Mouse (Mus musculus) stomach, embryonic 16.5 days (tissue): ENCODE results near the gene Prdx6. TPM values are rescaled to one million over a fixed set of nuclear protein-coding genes. Genes with fewer than 3 reads are reported as not detected.
"Not testable (repeated sequence)": the region's sequence is repeated elsewhere in the genome, so short reads cannot be mapped to it uniquely, and the experiment has no call there.

Experiments
- ATAC-seq: fragments of 200-750 bp; cut with Nextera tagmentation; 2 replicates; pipeline ENCODE4 v1.8.0; 2017; ENCODE audit warnings: moderate number of reproducible peaks, moderate TSS enrichment; ENCODE audit not compliant: insufficient read depth, low FRiP score
- H3K27ac ChIP-seq: fragments of 300-500 bp; sonication (generic); 2 replicates; pipeline ENCODE4 v1.5.1; 2014; ENCODE audit warnings: low read length
- H3K27me3 ChIP-seq: fragments of 300-500 bp; sonication (generic); 2 replicates; pipeline ENCODE4 v1.6.1; 2014; ENCODE audit warnings: low read length, control low read depth, mixed read lengths; ENCODE audit not compliant: control insufficient read depth, insufficient read depth
- H3K36me3 ChIP-seq: fragments of 300-500 bp; sonication (generic); 2 replicates; pipeline ENCODE4 v1.6.1; 2014; ENCODE audit warnings: low read length; ENCODE audit not compliant: control insufficient read depth, insufficient read depth
- H3K4me1 ChIP-seq: fragments of 300-500 bp; sonication (generic); 2 replicates; pipeline ENCODE4 v1.6.1; 2014; ENCODE audit warnings: low read length, control low read depth, mixed read lengths; ENCODE audit not compliant: control insufficient read depth, insufficient read depth
- H3K4me2 ChIP-seq: fragments of 300-500 bp; sonication (generic); 2 replicates; pipeline ENCODE4 v1.6.1; 2014; ENCODE audit warnings: low read depth, low read length, mixed read lengths
- H3K4me3 ChIP-seq: fragments of 300-500 bp; sonication (generic); replicated peaks from 2 replicates; pipeline ENCODE4 v1.5.1; 2014; ENCODE audit warnings: mild to moderate bottlenecking, low read length
- H3K9ac ChIP-seq: fragments of 300-500 bp; sonication (generic); 2 replicates; pipeline ENCODE4 v1.6.1; 2014; ENCODE audit warnings: low read length
- H3K9me3 ChIP-seq: fragments of 300-500 bp; sonication (generic); replicated peaks from 2 replicates; pipeline ENCODE4 v1.6.1; 2016; ENCODE audit warnings: low read length, control low read depth; ENCODE audit not compliant: control insufficient read depth
- WGBS: fragments of 180-500 bp; shearing (Covaris S2); extraction: QIAGEN DNeasy Blood & Tissue Kit; methylation state at CpG from one replicate; pipeline ENCODE4 v1.1.7; 2014; 5-methylcytosine and 5-hydroxymethylcytosine counted together
- polyA plus RNA-seq: library from polyadenylated mRNA; unstranded; fragments of >200 nt; fragmentation: Nextera tagmentation; extraction: Ambion mirVana; gene quantifications from 2 replicates; pipeline ENCODE4 v1.2.1, GENCODE M21; 2015

Prdx6 gene
- polyA plus RNA-seq, 1 experiment from 2014 or later = 436 TPM

GRCm38 (mm10) chr1:161196364-161196763 is 54.7 kb downstream of the Prdx6 start:
- not testable (repeated sequence) for H3K27ac ChIP-seq, H3K4me1 ChIP-seq, H3K9me3 ChIP-seq, H3K27me3 ChIP-seq, ATAC-seq, H3K36me3 ChIP-seq
- H3K9ac ChIP-seq = peak overlapping the region; percentile 47; the same call in 1 of the 2 replicates
- H3K4me3 ChIP-seq = peak overlapping the region; percentile 55
- H3K4me2 ChIP-seq = peak overlapping the region; percentile 67
- WGBS = 49% methylated on average over 11 of the region's 11 CpGs

DNA sequence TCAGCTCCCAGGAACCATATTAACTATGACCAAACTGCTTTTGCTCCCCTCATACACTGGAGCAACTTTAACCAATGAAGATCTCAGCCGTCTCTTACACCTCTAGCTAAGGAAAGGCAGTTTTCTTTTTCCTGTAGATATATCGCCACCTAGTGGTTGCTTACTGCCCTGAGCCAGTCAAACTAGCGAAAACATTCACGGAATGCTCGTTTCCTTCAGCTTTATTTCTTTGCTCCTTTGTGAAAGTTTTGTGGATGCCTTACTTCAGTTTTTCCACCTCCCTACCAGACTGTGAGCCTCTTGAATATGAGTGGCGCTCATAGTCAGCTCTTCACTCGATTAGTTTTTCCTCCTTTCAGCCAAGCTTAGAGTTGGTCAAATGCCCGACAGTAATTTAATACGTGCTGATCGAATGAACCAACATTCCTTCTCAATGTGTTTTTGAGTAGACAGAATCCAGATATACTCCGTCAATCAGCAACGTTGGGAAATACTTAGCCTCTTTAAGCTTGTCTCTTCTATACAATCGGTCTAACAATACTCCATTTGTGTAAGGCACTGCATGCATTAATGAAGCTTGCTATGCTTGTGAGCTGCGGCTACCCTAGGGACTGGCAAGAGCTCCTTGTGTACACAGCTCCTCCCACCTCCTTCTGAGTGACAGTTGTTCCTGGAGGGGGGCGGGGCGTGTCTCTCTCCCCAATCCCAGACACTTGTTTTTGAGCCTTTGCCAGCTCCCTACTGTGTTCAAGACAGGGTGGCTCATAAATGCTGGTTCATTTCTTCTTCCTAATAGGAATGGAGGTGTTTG is 55.3 kb downstream of the Prdx6 start:
- ATAC-seq = peak; percentile 94
- peak overlapping the region; percentile 62 for H3K27ac ChIP-seq
- H3K27me3 ChIP-seq = no peaks in the 10 kb centered on the region

GRCm38 (mm10) chr1:161190253-161190910 is 60.6 kb downstream of the Prdx6 start:
- H3K9me3 ChIP-seq = no peaks in the 10 kb centered on the region
- no peaks in the 10 kb centered on the region for H3K27me3 ChIP-seq
- no peak overlapping the region for H3K4me3 ChIP-seq
- ATAC-seq = no peak
- no peaks in the 10 kb centered on the region for H3K4me1 ChIP-seq
- no peak overlapping the region for H3K9ac ChIP-seq
- H3K36me3 ChIP-seq = no peaks in the 10 kb centered on the region
- H3K27ac ChIP-seq = no peak overlapping the region
- 68% methylated on average over 9 of the region's 9 CpGs for WGBS
- no peak overlapping the region for H3K4me2 ChIP-seq

More for the DNA sequence above, 55.3 kb downstream of the Prdx6 start:
- no peaks in the 10 kb centered on the region for H3K36me3 ChIP-seq
- 0 out of 2 replicates have a peak, but pooled peaks cover 3% of the 10 kb centered on the region for H3K4me1 ChIP-seq
- peak overlapping the region; percentile 47 for H3K9ac ChIP-seq
- under 1% methylated on average over 16 of the region's 16 CpGs for WGBS
- no peaks in the 10 kb centered on the region for H3K9me3 ChIP-seq
- peak overlapping the region; percentile 67 for H3K4me2 ChIP-seq
- H3K4me3 ChIP-seq = peak overlapping the region; percentile 55

Other genes with a start within 250 kb of the Prdx6 start
- 4.0 and 7.4 TPM in 2 replicates for gene Zbtb37, start 216.4 kb downstream of the Prdx6 start, polyA plus RNA-seq
- gene Dars2, start 180.6 kb downstream of the Prdx6 start, polyA plus RNA-seq = 31.1 and 34.0 TPM in 2 replicates
- gene Cenpl, start 180.5 kb downstream of the Prdx6 start, polyA plus RNA-seq = 22.6 and 26.3 TPM in 2 replicates
- gene Klhl20, start 119.7 kb downstream of the Prdx6 start, polyA plus RNA-seq = 13.7 and 15.6 TPM in 2 replicates
- 1.1 and 1.6 TPM in 2 replicates for gene Ankrd45, start 108.5 kb downstream of the Prdx6 start, polyA plus RNA-seq
- not detected in 2 replicates for gene Tex50, start 91.9 kb downstream of the Prdx6 start, polyA plus RNA-seq
- gene Tnfsf4, start 144.2 kb upstream of the Prdx6 start, polyA plus RNA-seq = 0.06 and 0.16 TPM in 2 replicates
- gene Tnfsf18, start 243.4 kb upstream of the Prdx6 start, polyA plus RNA-seq = 0.14 TPM in 1 of 2 replicates, not detected in the other